Mouse (Mus musculus) neural tube, embryonic 15.5 days (tissue): ENCODE measurements around the gene 2300002M23Rik. TPM values are rescaled to one million over a fixed set of nuclear protein-coding genes. Genes with fewer than 3 reads are reported as not detected.

Experiments used
- polyA plus RNA-seq: library from polyadenylated mRNA; unstranded; fragments of >200 nt; fragmentation: Nextera tagmentation; extraction: Ambion mirVana; gene quantifications from 2 replicates; pipeline ENCODE4 v1.2.1, GENCODE M21; 2015

Gene 2300002M23Rik
- polyA plus RNA-seq, 1 experiment from 2014 or later, result not detected

Other genes starting within 250 kb of the 2300002M23Rik start
- 0.09 and 0.14 TPM in 2 replicates for gene H2-Q1, start 247.0 kb upstream of the 2300002M23Rik start, polyA plus RNA-seq
- 3.1 and 3.9 TPM in 2 replicates for gene H2-Q2, start 225.2 kb upstream of the 2300002M23Rik start, polyA plus RNA-seq
- gene H2-Q4, start 187.8 kb upstream of the 2300002M23Rik start, polyA plus RNA-seq, result 1.7 and 3.7 TPM in 2 replicates
- 0.95 and 3.7 TPM in 2 replicates for gene H2-Q6, start 142.6 kb upstream of the 2300002M23Rik start, polyA plus RNA-seq
- 5.6 and 12.6 TPM in 2 replicates for gene H2-Q7, start 128.3 kb upstream of the 2300002M23Rik start, polyA plus RNA-seq
- 0.36 and 0.79 TPM in 2 replicates for gene H2-Q10, start 97.4 kb upstream of the 2300002M23Rik start, polyA plus RNA-seq
- not detected in 2 replicates for gene Pou5f1, start 61.4 kb upstream of the 2300002M23Rik start, polyA plus RNA-seq
- 14.4 and 27.5 TPM in 2 replicates for gene Tcf19, start 50.6 kb upstream of the 2300002M23Rik start, polyA plus RNA-seq
- 5.1 and 7.9 TPM in 2 replicates for gene Cchcr1, start 50.4 kb upstream of the 2300002M23Rik start, polyA plus RNA-seq
- gene Psors1c2, start 34.2 kb upstream of the 2300002M23Rik start, polyA plus RNA-seq, result 0.81 and 0.96 TPM in 2 replicates
- 0.08 TPM in 1 of 2 replicates, not detected in the other for gene Cdsn, start 15.3 kb upstream of the 2300002M23Rik start, polyA plus RNA-seq
- 0.40 TPM in 1 of 2 replicates, not detected in the other for gene Sfta2, start 34.1 kb downstream of the 2300002M23Rik start, polyA plus RNA-seq
- gene Gm9573, start 59.2 kb downstream of the 2300002M23Rik start, polyA plus RNA-seq, result not detected in 2 replicates
- 0.22 TPM in 1 of 2 replicates, not detected in the other for gene Mucl3, start 76.2 kb downstream of the 2300002M23Rik start, polyA plus RNA-seq
- 12.8 and 17.9 TPM in 2 replicates for gene Vars2, start 100.1 kb downstream of the 2300002M23Rik start, polyA plus RNA-seq
- gene Gtf2h4, start 106.3 kb downstream of the 2300002M23Rik start, polyA plus RNA-seq, result 24.1 and 30.7 TPM in 2 replicates
- 73.8 and 76.4 TPM in 2 replicates for gene Ddr1, start 137.2 kb downstream of the 2300002M23Rik start, polyA plus RNA-seq